Mouse (Mus musculus): ENCODE results near the gene Zfand3. TPM values are rescaled to one million over a fixed set of nuclear protein-coding genes. Genes with fewer than 3 reads are reported as not detected.

The Zfand3 gene
- 17.8 TPM for polyA plus RNA-seq (2017; shearing (Covaris generic))

DNA sequence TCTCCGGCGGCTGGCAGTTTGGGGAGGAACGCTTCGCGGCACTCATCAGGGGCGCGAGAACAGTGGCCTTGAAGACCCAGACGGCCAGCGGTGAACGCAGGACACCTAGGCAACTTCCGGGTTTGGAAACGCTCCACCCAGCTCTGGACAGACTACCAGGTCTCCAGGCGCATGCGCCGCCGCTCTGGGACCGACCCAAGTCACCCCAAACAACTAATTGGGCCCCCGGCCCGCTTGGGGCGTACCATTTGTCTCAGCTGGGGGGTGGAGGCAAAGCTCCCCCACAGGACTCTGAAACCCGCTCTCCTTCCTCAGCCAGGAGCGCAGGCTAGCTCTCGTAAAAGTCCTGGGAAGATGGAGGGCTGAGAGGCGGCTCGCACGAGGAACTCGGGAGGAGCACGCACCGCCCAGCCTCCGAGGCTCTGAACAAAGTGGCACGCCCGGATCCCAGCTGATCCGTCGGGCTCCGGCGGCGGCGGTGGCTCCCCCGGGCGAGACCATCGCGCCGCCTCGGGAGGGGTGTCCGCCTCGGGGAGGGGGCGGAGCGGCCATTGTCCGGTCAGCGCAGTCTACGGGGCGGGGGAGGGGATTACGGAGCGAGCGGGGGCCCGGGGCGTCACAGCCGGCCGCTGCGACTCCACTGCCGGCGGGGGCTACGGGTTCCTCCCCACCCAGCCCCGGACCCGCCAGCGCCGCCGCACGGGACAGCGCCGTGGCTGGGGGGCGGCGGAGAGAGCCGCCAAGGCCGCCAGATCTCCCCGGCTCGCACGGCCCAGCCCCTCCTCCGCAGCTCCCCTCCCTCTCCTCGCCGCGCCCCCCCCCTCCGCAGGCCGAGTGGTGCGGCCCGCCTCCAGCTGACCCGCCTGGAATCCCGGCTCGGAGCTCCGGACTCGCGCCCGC, at the start of gene Zfand3:
TSS of gene Zfand3 (plus strand) at position 531 of the 900 bp plus-strand sequence.

GRCm38 (mm10) chr17:29970037-29970555, 34.4 kb upstream of the Zfand3 start, which contains the start of gene Mdga1:
TSS of gene Mdga1 (minus strand) at chr17:29970087.

Other genes starting within 250 kb of the Zfand3 start
- not detected for gene Mdga1, start 34.6 kb upstream of the Zfand3 start, polyA plus RNA-seq (2017; shearing (Covaris generic))

All from activated CD4-positive, CD25-positive, alpha-beta regulatory T cell, adult 9 weeks (primary cell).